13 mouse cellular contexts compared by ENCODE assay signal in genomic region chr8:30152921-30153320, GRCm38 (mm10).
"Had no signal": no experiment of that assay in that cellular context is flagged by ENCODE, and none has a peak within 500 bp of the region (broad histone marks: within the 10 kb centered on the region; RNA-seq: fewer than 3 reads in every experiment).

No protein-coding gene starts in this region.

- H3K4me3 ChIP-seq: limb, embryonic 12.5 days; liver, embryonic 13.5 days; lung, embryonic 15.5 days; neural tube, embryonic 12.5 days had no signal

- ATAC-seq: liver, postnatal 0 days had no signal

- H3K4me2 ChIP-seq: limb, embryonic 12.5 days; liver, embryonic 13.5 days; lung, embryonic 15.5 days; neural tube, embryonic 12.5 days had no signal

- H3K9me3 ChIP-seq: limb, embryonic 12.5 days; liver, embryonic 13.5 days; lung, embryonic 15.5 days; neural tube, embryonic 12.5 days had no signal

- H3K27me3 ChIP-seq: limb, embryonic 12.5 days; liver, embryonic 13.5 days; lung, embryonic 15.5 days; neural tube, embryonic 12.5 days had no signal

- H3K27ac ChIP-seq: kidney, postnatal 0 days; limb, embryonic 12.5 days; liver, embryonic 13.5 days; lung, embryonic 15.5 days; neural tube, embryonic 12.5 days had no signal

- DNase-seq: kidney, adult 11 months; kidney, adult 9 months; kidney, postnatal 36 days; liver; liver, embryonic 13.5 days; liver, postnatal 0 days; right cerebral cortex, postnatal 14 days; thymus, adult 18-20 months; thymus, postnatal 14 days had no signal

- H3K9ac ChIP-seq: limb, embryonic 12.5 days; liver, embryonic 13.5 days; liver, postnatal 0 days; lung, embryonic 15.5 days; neural tube, embryonic 12.5 days had no signal

- H3K4me1 ChIP-seq: limb, embryonic 12.5 days; liver, embryonic 13.5 days; lung, embryonic 15.5 days; neural tube, embryonic 12.5 days had no signal

- H3K36me3 ChIP-seq: limb, embryonic 12.5 days; liver, embryonic 13.5 days; lung, embryonic 15.5 days; neural tube, embryonic 12.5 days had no signal
